Mouse (Mus musculus) liver, embryonic 14 days (tissue): ENCODE results near the gene Kcna7. TPM values are rescaled to one million over a fixed set of nuclear protein-coding genes. Genes with fewer than 3 reads are reported as not detected.

ENCODE experiments used
- polyA plus RNA-seq: library from polyadenylated mRNA; depleted of rRNA; stranded (reverse); fragments of >200 nt; gene quantifications from 2 replicates; pipeline ENCODE4 v1.2.3, GENCODE M21; 2012; rRNA removed

Kcna7 gene
- polyA plus RNA-seq: 0.01 TPM in 1 of 2 replicates, not detected in the other

GRCm38 (mm10) chr7:45405091-45406075 lies at the start of gene Kcna7:
Kcna7 (plus strand) TSS chr7:45405653.

GRCm38 (mm10) chr7:45366652-45367019 lies 38.8 kb upstream of the Kcna7 start, which contains the start of gene Ppfia3:
Ppfia3 (minus strand) TSS chr7:45367019.

GRCm38 (mm10) chr7:45370475-45371311 lies 34.8 kb upstream of the Kcna7 start, which contains the start of gene Lin7b:
Lin7b (minus strand) TSS chr7:45370583.

GRCm38 (mm10) chr7:45395578-45396336 lies 9.7 kb upstream of the Kcna7 start, which contains the start of gene Snrnp70:
Snrnp70 (minus strand) TSS chr7:45395742.

GRCm38 (mm10) chr7:45413113-45413863 lies 7.8 kb downstream of the Kcna7 start, which contains the start of gene Ntf5:
Ntf5 (plus strand) TSS chr7:45413695.

GRCm38 (mm10) chr7:45420615-45420919 lies 15.1 kb downstream of the Kcna7 start, which contains the start of gene Lhb:
Lhb (plus strand) TSS chr7:45420820.

GRCm38 (mm10) chr7:45434203-45435015 lies 29.0 kb downstream of the Kcna7 start, which contains the start of gene Gys1:
Gys1 (plus strand) TSS chr7:45434844.

GRCm38 (mm10) chr7:45437521-45438276 lies 32.2 kb downstream of the Kcna7 start, which contains the start of gene Ruvbl2:
Ruvbl2 (minus strand) TSS chr7:45438096.

Other genes starting within 250 kb of the Kcna7 start
- gene Slc17a7, start 241.7 kb upstream of the Kcna7 start, polyA plus RNA-seq: 0.02 TPM in 1 of 2 replicates, not detected in the other
- not detected in 2 replicates for gene Gfy, start 226.1 kb upstream of the Kcna7 start, polyA plus RNA-seq
- not detected in 2 replicates for gene Pth2, start 224.7 kb upstream of the Kcna7 start, polyA plus RNA-seq
- 0.03 and 0.07 TPM in 2 replicates for gene Ccdc155, start 200.8 kb upstream of the Kcna7 start, polyA plus RNA-seq
- gene Dkkl1, start 193.5 kb upstream of the Kcna7 start, polyA plus RNA-seq: 1.0 and 1.5 TPM in 2 replicates
- gene Tead2, start 189.9 kb upstream of the Kcna7 start, polyA plus RNA-seq: 9.4 and 12.0 TPM in 2 replicates
- gene Cd37, start 166.5 kb upstream of the Kcna7 start, polyA plus RNA-seq: 8.7 and 11.7 TPM in 2 replicates
- 0.01 and 0.03 TPM in 2 replicates for gene Slc6a16, start 164.6 kb upstream of the Kcna7 start, polyA plus RNA-seq
- not detected in 2 replicates for gene Slc6a21, start 128.1 kb upstream of the Kcna7 start, polyA plus RNA-seq
- gene Trpm4, start 71.9 kb upstream of the Kcna7 start, polyA plus RNA-seq: 0.95 and 1.2 TPM in 2 replicates
- 0.06 and 0.76 TPM in 2 replicates for gene Hrc, start 70.4 kb upstream of the Kcna7 start, polyA plus RNA-seq
- 0.18 and 0.20 TPM in 2 replicates for gene Ppfia3, start 38.6 kb upstream of the Kcna7 start, polyA plus RNA-seq
- gene Lin7b, start 35.1 kb upstream of the Kcna7 start, polyA plus RNA-seq: 0.31 and 0.34 TPM in 2 replicates
- gene Snrnp70, start 9.9 kb upstream of the Kcna7 start, polyA plus RNA-seq: 208 and 214 TPM in 2 replicates
- gene Ntf5, start 8.0 kb downstream of the Kcna7 start, polyA plus RNA-seq: 0.17 and 0.23 TPM in 2 replicates
- gene Lhb, start 15.2 kb downstream of the Kcna7 start, polyA plus RNA-seq: not detected in 2 replicates
- gene Gys1, start 29.2 kb downstream of the Kcna7 start, polyA plus RNA-seq: 2.8 and 2.9 TPM in 2 replicates
- 66.7 and 69.1 TPM in 2 replicates for gene Ruvbl2, start 32.4 kb downstream of the Kcna7 start, polyA plus RNA-seq
- 1,332 and 1,795 TPM in 2 replicates for gene Ftl1, start 54.2 kb downstream of the Kcna7 start, polyA plus RNA-seq
- 52.2 and 58.7 TPM in 2 replicates for gene Bax, start 61.2 kb downstream of the Kcna7 start, polyA plus RNA-seq
- 0.18 and 0.29 TPM in 2 replicates for gene Tulp2, start 76.2 kb downstream of the Kcna7 start, polyA plus RNA-seq
- 0.06 TPM in 1 of 2 replicates, not detected in the other for gene Gm45808, start 81.2 kb downstream of the Kcna7 start, polyA plus RNA-seq
- 2.0 and 2.2 TPM in 2 replicates for gene Dhdh, start 83.2 kb downstream of the Kcna7 start, polyA plus RNA-seq
- 55.1 and 58.3 TPM in 2 replicates for gene Nucb1, start 104.8 kb downstream of the Kcna7 start, polyA plus RNA-seq
- 112 and 129 TPM in 2 replicates for gene Ppp1r15a, start 120.6 kb downstream of the Kcna7 start, polyA plus RNA-seq
- gene Plekha4, start 120.7 kb downstream of the Kcna7 start, polyA plus RNA-seq: 0.75 and 0.86 TPM in 2 replicates
- 1.1 and 1.7 TPM in 2 replicates for gene Hsd17b14, start 149.2 kb downstream of the Kcna7 start, polyA plus RNA-seq
- 35.6 and 40.6 TPM in 2 replicates for gene Bcat2, start 164.5 kb downstream of the Kcna7 start, polyA plus RNA-seq
- gene Fgf21, start 209.8 kb downstream of the Kcna7 start, polyA plus RNA-seq: not detected in 2 replicates
- gene Fut1, start 211.6 kb downstream of the Kcna7 start, polyA plus RNA-seq: 0.01 TPM in 1 of 2 replicates, not detected in the other
- 0.09 and 0.10 TPM in 2 replicates for gene Izumo1, start 216.2 kb downstream of the Kcna7 start, polyA plus RNA-seq
- gene Rasip1, start 221.8 kb downstream of the Kcna7 start, polyA plus RNA-seq: 2.0 and 2.2 TPM in 2 replicates
- 0.37 and 0.43 TPM in 2 replicates for gene Mamstr, start 234.3 kb downstream of the Kcna7 start, polyA plus RNA-seq